Mouse (Mus musculus): ENCODE data around the gene Cdh24.
A peak's percentile ranks its signal among the peaks of the same experiment; 100 is the strongest.

Gene Cdh24

GRCm38 (mm10) chr14:54641305-54641969 lies at the start of gene Cdh24:
TSS of gene Cdh24 (minus strand) at chr14:54641364.
- DNase-seq = peak; percentile 96

- DNase-seq = no peak
These were observed 46.1 kb upstream of the Cdh24 start for GRCm38 (mm10) chr14:54687251-54687650.

- DNase-seq = peak; percentile 100
These were observed 45.5 kb upstream of the Cdh24 start, which contains the start of gene Acin1 for GRCm38 (mm10) chr14:54686522-54687143. TSS of gene Acin1 (minus strand) at chr14:54686931.

- peak; percentile 83 for DNase-seq
These were observed 44.9 kb upstream of the Cdh24 start, which contains the start of gene 1700123O20Rik for GRCm38 (mm10) chr14:54686063-54686521. TSS of gene 1700123O20Rik (plus strand) at chr14:54686216.

- no peak for DNase-seq
These were observed 44.3 kb upstream of the Cdh24 start for GRCm38 (mm10) chr14:54685471-54685870.

GRCm38 (mm10) chr14:54682396-54682795 lies 41.2 kb upstream of the Cdh24 start:
- no peak for DNase-seq

GRCm38 (mm10) chr14:54678657-54679304 lies 37.6 kb upstream of the Cdh24 start:
- DNase-seq = no peak

- DNase-seq = no peak
These were observed 35.1 kb upstream of the Cdh24 start for GRCm38 (mm10) chr14:54676290-54676689.

GRCm38 (mm10) chr14:54674317-54674716 lies 33.2 kb upstream of the Cdh24 start:
- no peak for DNase-seq

GRCm38 (mm10) chr14:54669381-54669780 lies 28.2 kb upstream of the Cdh24 start:
- DNase-seq = peak; percentile 79

- no peak for DNase-seq
These were observed 23.5 kb upstream of the Cdh24 start for GRCm38 (mm10) chr14:54664477-54665222.

- no peak for DNase-seq
These were observed 18.8 kb upstream of the Cdh24 start for GRCm38 (mm10) chr14:54660009-54660408.

GRCm38 (mm10) chr14:54653496-54653895 lies 12.3 kb upstream of the Cdh24 start:
- DNase-seq = peak; percentile 86

- DNase-seq = peak; percentile 25
These were observed 11.6 kb upstream of the Cdh24 start for GRCm38 (mm10) chr14:54652787-54653186.

- no peak for DNase-seq
These were observed 10.4 kb upstream of the Cdh24 start for GRCm38 (mm10) chr14:54651556-54651955.

- peak; percentile 93 for DNase-seq
These were observed 9.7 kb upstream of the Cdh24 start for GRCm38 (mm10) chr14:54650621-54651454.

- DNase-seq = no peak
These were observed 6.7 kb upstream of the Cdh24 start for GRCm38 (mm10) chr14:54647900-54648299.

GRCm38 (mm10) chr14:54646898-54647636 lies 5.9 kb upstream of the Cdh24 start:
- DNase-seq = no peak

GRCm38 (mm10) chr14:54646455-54646854 lies 5.3 kb upstream of the Cdh24 start:
- no peak for DNase-seq

GRCm38 (mm10) chr14:54644294-54644693 lies 3.1 kb upstream of the Cdh24 start:
- DNase-seq = no peak

GRCm38 (mm10) chr14:54643011-54643410 lies 1.8 kb upstream of the Cdh24 start:
- no peak for DNase-seq

Data from thymus, postnatal 4 days (tissue).